Mouse (Mus musculus) liver, adult 2 months (tissue): ENCODE measurements around the gene Mtmr4.

ENCODE experiments used
- CTCF ChIP-seq: fragments of 200-500 bp; IDR thresholded peaks from 2 replicates; pipeline ENCODE4 v1.5.1; 2011; ENCODE audit warnings: low read depth, low read length, control low read depth
- POLR2A ChIP-seq: fragments of 200-500 bp; IDR thresholded peaks from 2 replicates; pipeline ENCODE4 v1.6.1; 2011; ENCODE audit warnings: low read length, control low read depth; ENCODE audit not compliant: insufficient read depth; ENCODE audit errors: extremely low read depth

DNA sequence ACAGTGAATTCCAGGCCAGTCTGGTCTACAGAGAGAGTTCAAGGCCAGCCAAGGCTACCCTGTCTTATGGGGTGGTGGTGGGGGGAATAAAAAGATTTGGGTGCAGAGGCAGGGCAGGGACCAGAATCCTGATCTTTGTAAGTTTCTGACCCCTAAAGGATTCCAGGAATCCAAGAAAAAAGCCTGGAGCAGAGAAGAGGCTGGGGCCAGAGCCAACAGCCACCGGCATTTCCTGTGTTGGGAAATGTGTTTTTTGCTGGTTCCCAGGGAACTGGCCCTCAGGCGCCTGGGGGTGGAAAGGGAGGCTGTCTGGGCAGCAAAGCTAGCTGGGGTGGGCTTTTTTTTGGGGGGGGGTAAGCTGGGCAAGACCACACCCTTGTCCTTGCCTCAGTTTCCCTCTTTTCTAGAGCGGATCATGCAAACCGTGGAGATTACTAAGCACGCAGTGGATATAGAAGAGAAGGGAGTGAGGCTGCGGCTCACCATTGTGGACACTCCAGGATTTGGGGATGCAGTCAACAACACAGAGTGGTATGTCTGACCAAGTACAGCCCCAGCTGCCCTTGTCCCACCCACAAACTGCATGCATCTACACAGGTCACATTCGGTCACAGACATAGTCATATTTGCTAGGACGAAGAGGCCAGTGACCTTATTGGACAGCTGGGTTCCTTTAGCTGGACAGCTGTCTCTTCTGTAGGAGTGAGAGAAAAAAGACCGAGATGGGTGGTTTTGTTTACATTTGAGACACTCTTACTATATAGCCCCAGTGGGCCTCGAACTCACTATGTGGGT lies 7.1 kb upstream of the Mtmr4 start:
- no peak for TF ChIP-seq POLR2A
- no peak for TF ChIP-seq CTCF
